Mouse (Mus musculus) heart, postnatal 0 days (tissue): ENCODE results near the gene Fyttd1.
"Not testable (repeated sequence)": the region's sequence is repeated elsewhere in the genome, so short reads cannot be mapped to it uniquely, and the experiment has no call there.

Experiments
- CTCF ChIP-seq: IDR thresholded peaks from 2 replicates; pipeline ENCODE4 v1.5.1; 2016; ENCODE audit warnings: antibody characterized with exemption, control low read depth, low read depth
- EP300 ChIP-seq: IDR thresholded peaks from 2 replicates; pipeline ENCODE4 v1.6.1; 2016; ENCODE audit warnings: antibody characterized with exemption, low read depth

GRCm38 (mm10) chr16:32941226-32941625 is 63.9 kb downstream of the Fyttd1 start:
- not testable (repeated sequence) for TF ChIP-seq EP300, CTCF
